Mouse (Mus musculus): ENCODE data around the gene Itgae.

The Itgae gene

GRCm38 (mm10) chr11:73146975-73147365 lies 56.6 kb downstream of the Itgae start:
- no peak for DNase-seq (ENCODE audit: low spot score in 2 of 2)

- DNase-seq (ENCODE audit: low spot score in 2 of 2): no peak
These were observed 57.8 kb downstream of the Itgae start for GRCm38 (mm10) chr11:73148209-73148608.

GRCm38 (mm10) chr11:73155071-73155470 lies 64.7 kb downstream of the Itgae start:
- DNase-seq (ENCODE audit: low spot score in 2 of 2): no peak

- no peak for DNase-seq (ENCODE audit: low spot score in 2 of 2)
These were observed 69.8 kb downstream of the Itgae start, which contains the start of gene P2rx5 for GRCm38 (mm10) chr11:73159957-73160810. Gene P2rx5 (plus strand): TSS chr11:73160421.

- no peak for DNase-seq (ENCODE audit: low spot score in 2 of 2)
These were observed 70.4 kb downstream of the Itgae start for GRCm38 (mm10) chr11:73160811-73161200.

- no peak for DNase-seq (ENCODE audit: low spot score in 2 of 2)
These were observed 71.2 kb downstream of the Itgae start for GRCm38 (mm10) chr11:73161616-73162015.

- DNase-seq (ENCODE audit: low spot score in 2 of 2): no peak
These were observed 71.9 kb downstream of the Itgae start for GRCm38 (mm10) chr11:73162284-73162683.

- no peak for DNase-seq (ENCODE audit: low spot score in 2 of 2)
These were observed 77.7 kb downstream of the Itgae start for GRCm38 (mm10) chr11:73168071-73168470.

- DNase-seq (ENCODE audit: low spot score in 2 of 2): no peak
These were observed 78.2 kb downstream of the Itgae start for GRCm38 (mm10) chr11:73168576-73168975.

- DNase-seq (ENCODE audit: low spot score in 2 of 2): no peak
These were observed 78.8 kb downstream of the Itgae start for GRCm38 (mm10) chr11:73169231-73169630.

- no peak for DNase-seq (ENCODE audit: low spot score in 2 of 2)
These were observed 81.8 kb downstream of the Itgae start for GRCm38 (mm10) chr11:73172186-73172585.

GRCm38 (mm10) chr11:73175612-73176011 lies 85.2 kb downstream of the Itgae start:
- no peak for DNase-seq (ENCODE audit: low spot score in 2 of 2)

GRCm38 (mm10) chr11:73176186-73176585 lies 85.8 kb downstream of the Itgae start:
- no peak for DNase-seq (ENCODE audit: low spot score in 2 of 2)

GRCm38 (mm10) chr11:73176608-73177508 lies 86.5 kb downstream of the Itgae start, which contains the start of the genes Emc6 and Tax1bp3:
Gene Emc6 (minus strand): TSS chr11:73177037.
Gene Tax1bp3 (plus strand): TSS chr11:73177083.
- DNase-seq (ENCODE audit: low spot score in 2 of 2): peak; percentile 91 to 95

GRCm38 (mm10) chr11:73177509-73177875 lies 87.1 kb downstream of the Itgae start:
- DNase-seq (ENCODE audit: low spot score in 2 of 2): peak; percentile 77 to 85

GRCm38 (mm10) chr11:73177895-73178294 lies 87.5 kb downstream of the Itgae start:
- no peak for DNase-seq (ENCODE audit: low spot score in 2 of 2)

- no peak for DNase-seq (ENCODE audit: low spot score in 2 of 2)
These were observed 95.7 kb downstream of the Itgae start for GRCm38 (mm10) chr11:73185872-73186615.

GRCm38 (mm10) chr11:73187231-73187630 lies 96.8 kb downstream of the Itgae start:
- DNase-seq (ENCODE audit: low spot score in 2 of 2): no peak

GRCm38 (mm10) chr11:73193047-73193446 lies 102.7 kb downstream of the Itgae start:
- no peak for DNase-seq (ENCODE audit: low spot score in 2 of 2)

GRCm38 (mm10) chr11:73194444-73194843 lies 104.1 kb downstream of the Itgae start:
- DNase-seq (ENCODE audit: low spot score in 2 of 2): no peak
